Mouse (Mus musculus): ENCODE data around the gene Tmem203.

GRCm38 (mm10) chr2:25244144-25244543 lies 11.1 kb upstream of the Tmem203 start:
- no peak for TF ChIP-seq GATA1 (IDR thresholded peaks at IDR 0.05; ENCODE audit: low read length)
- no peak for TF ChIP-seq TAL1 (IDR thresholded peaks at IDR 0.05; ENCODE audit: low read length)

Data from erythroblast, embryonic 14.5 days (primary cell).